Comparison of ENCODE assay signal across 22 mouse cellular contexts in the genomic region with DNA sequence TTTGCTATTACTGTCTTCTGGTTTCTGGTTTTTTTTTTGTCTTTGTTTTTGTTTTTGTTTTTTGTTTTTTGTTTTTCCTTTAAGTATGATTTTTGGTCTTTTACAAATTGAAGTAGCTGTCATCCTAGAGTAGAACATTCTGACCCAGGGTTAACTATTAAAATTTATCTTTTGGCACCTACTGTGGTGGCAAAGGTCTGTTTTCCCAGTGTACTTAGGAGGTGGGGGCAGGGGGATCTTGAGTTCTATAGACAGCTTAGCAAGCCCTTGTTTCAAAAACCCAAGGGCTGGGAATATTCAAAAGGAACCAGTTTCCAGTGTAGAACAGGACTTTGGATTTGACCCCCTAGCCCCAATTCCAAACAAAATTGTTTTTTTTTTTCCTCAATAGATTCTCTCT. TPM values are rescaled to one million over a fixed set of nuclear protein-coding genes. Genes with fewer than 3 reads are reported as not detected.
DNase-seq lines count a peak whose midpoint lies in the region; ATAC-seq and TF ChIP-seq lines count a peak whose summit lies in the region.
"Had no signal": no experiment of that assay in that cellular context is flagged by ENCODE, and none has a peak within 500 bp of the region (broad histone marks: within the 10 kb centered on the region; RNA-seq: fewer than 3 reads in every experiment).

No protein-coding gene starts in this region.

- H3K9ac ChIP-seq in liver, adult 2 months (ENCODE audit: low read depth, low read length), result no peak overlapping the region
- no peak overlapping the region for H3K9ac ChIP-seq in liver, postnatal 0 days (replicated peaks)
- no peak overlapping the region for H3K9ac ChIP-seq in hindbrain, postnatal 0 days (replicated peaks; ENCODE audit: low read length)
- H3K9ac ChIP-seq: forebrain, embryonic 13.5 days; heart, embryonic 13.5 days; hindbrain, embryonic 12.5 days; hindbrain, embryonic 15.5 days had no signal

- H3K36me3 ChIP-seq in liver, adult 2 months (ENCODE audit: control insufficient read depth, insufficient read depth, low read length), result peaks cover 5% of the 10 kb centered on the region
- peaks cover 10% of the 10 kb centered on the region for H3K36me3 ChIP-seq in liver, postnatal 0 days (replicated peaks; ENCODE audit: insufficient read depth, low read length)
- H3K36me3 ChIP-seq in hindbrain, postnatal 0 days (ENCODE audit: insufficient read depth, low read length), result no peaks in the 10 kb centered on the region
- H3K36me3 ChIP-seq: hindbrain, embryonic 15.5 days had no signal

- no peak overlapping the region for H3K4me2 ChIP-seq in liver, postnatal 0 days (ENCODE audit: low read depth, low read length)
- H3K4me2 ChIP-seq in hindbrain, postnatal 0 days (ENCODE audit: low read depth, low read length), result no peak overlapping the region
- H3K4me2 ChIP-seq: forebrain, embryonic 13.5 days; heart, embryonic 13.5 days; hindbrain, embryonic 12.5 days; hindbrain, embryonic 15.5 days had no signal

- TF ChIP-seq EP300 in liver, postnatal 0 days (IDR thresholded peaks at IDR 0.05; ENCODE audit: low read depth), result no peak

- H3K4me1 ChIP-seq in liver, adult 2 months (ENCODE audit: control insufficient read depth, insufficient read depth, low read length), result peaks cover 9% of the 10 kb centered on the region
- peaks cover 10% of the 10 kb centered on the region for H3K4me1 ChIP-seq in liver, postnatal 0 days (ENCODE audit: insufficient read depth)
- H3K4me1 ChIP-seq in hindbrain, postnatal 0 days (ENCODE audit: insufficient read depth, low read length), result no peaks in the 10 kb centered on the region
- H3K4me1 ChIP-seq: forebrain, embryonic 10.5 days; heart, embryonic 10.5 days; hindbrain, embryonic 12.5 days had no signal

- DNase-seq in kidney, postnatal 14 days, result peak; percentile 24
- no peak for DNase-seq in kidney, postnatal 4 days
- peak; percentile 79 for DNase-seq in liver, adult 2 months (ENCODE audit: extremely low read depth, low read depth, low spot score)
- no peak for DNase-seq in liver, postnatal 0 days
- DNase-seq in yolk sac, embryonic 10.5 days (ENCODE audit: low spot score), result peak; percentile 19
- no peak for DNase-seq in hindbrain, postnatal 0 days (ENCODE audit: low spot score)
- DNase-seq: adrenal gland, postnatal 10 days; adrenal gland, postnatal 36 days; cerebellum, adult 18-20 months; cerebellum, adult 9-10 months; cerebellum, postnatal 14 days; gastrocnemius, postnatal 10 days; gastrocnemius, postnatal 36 days; heart, adult 2 months had no signal

- no peak overlapping the region for H3K4me3 ChIP-seq in liver, adult 2 months (ENCODE audit: insufficient read depth, low read depth, low read length)
- no peak overlapping the region for H3K4me3 ChIP-seq in liver, postnatal 0 days (ENCODE audit: low read depth, low read length)
- H3K4me3 ChIP-seq in hindbrain, postnatal 0 days (ENCODE audit: low read length), result no peak overlapping the region
- H3K4me3 ChIP-seq: forebrain, embryonic 10.5 days; forebrain, embryonic 13.5 days; heart, adult 2 months; heart, embryonic 10.5 days; heart, embryonic 13.5 days; hindbrain, embryonic 12.5 days; hindbrain, embryonic 15.5 days had no signal

- H3K27ac ChIP-seq in liver, adult 2 months (replicated peaks; ENCODE audit: insufficient read depth, low read depth, low read length), result no peak overlapping the region
- H3K27ac ChIP-seq in liver, postnatal 0 days (ENCODE audit: low read depth), result no peak overlapping the region
- H3K27ac ChIP-seq in hindbrain, postnatal 0 days, result no peak overlapping the region
- H3K27ac ChIP-seq: forebrain, embryonic 10.5 days; forebrain, embryonic 13.5 days; heart, adult 2 months; heart, embryonic 10.5 days; heart, embryonic 13.5 days; hindbrain, embryonic 12.5 days; hindbrain, embryonic 15.5 days had no signal

- no peak for TF ChIP-seq CTCF in liver, adult 2 months (IDR thresholded peaks at IDR 0.05; ENCODE audit: low read depth, low read length)
- TF ChIP-seq CTCF in liver, postnatal 0 days (IDR thresholded peaks at IDR 0.05; ENCODE audit: low read depth), result no peak
- no peak for TF ChIP-seq CTCF in hindbrain, postnatal 0 days (IDR thresholded peaks at IDR 0.05; ENCODE audit: low read depth)

- peaks cover 10% of the 10 kb centered on the region; the same call in 1 of the 2 replicates for H3K79me2 ChIP-seq in liver, adult 2 months (ENCODE audit: control insufficient read depth, insufficient read depth, low read length)

- H3K27me3 ChIP-seq in liver, adult 2 months (ENCODE audit: control insufficient read depth, insufficient read depth, low read length), result no peaks in the 10 kb centered on the region
- H3K27me3 ChIP-seq in liver, postnatal 0 days (ENCODE audit: insufficient read depth, low read length), result no peaks in the 10 kb centered on the region
- H3K27me3 ChIP-seq in hindbrain, postnatal 0 days (ENCODE audit: insufficient read depth, low read length), result no peaks in the 10 kb centered on the region
- H3K27me3 ChIP-seq: forebrain, embryonic 13.5 days; heart, embryonic 13.5 days; hindbrain, embryonic 12.5 days; hindbrain, embryonic 15.5 days had no signal

- TF ChIP-seq POLR2A in liver, adult 2 months (IDR thresholded peaks at IDR 0.05; ENCODE audit: extremely low read depth, insufficient read depth, low read length), result no peak

- H3K9me3 ChIP-seq in liver, postnatal 0 days (ENCODE audit: low read length), result no peaks in the 10 kb centered on the region
- no peaks in the 10 kb centered on the region for H3K9me3 ChIP-seq in hindbrain, postnatal 0 days (ENCODE audit: low read length)
- H3K9me3 ChIP-seq: forebrain, embryonic 10.5 days; forebrain, embryonic 13.5 days; heart, embryonic 10.5 days; heart, embryonic 13.5 days; hindbrain, embryonic 12.5 days; hindbrain, embryonic 15.5 days had no signal

- ATAC-seq in liver, postnatal 0 days, result no peak
- no peak for ATAC-seq in hindbrain, postnatal 0 days
- ATAC-seq: CD4-positive, CD25-positive, alpha-beta regulatory T cell, adult 4 months; forebrain, embryonic 13.5 days; forebrain, embryonic 16.5 days had no signal

RNA-seq across cellular contexts. Expression of gene Top1, which starts 18.7 kb away (rescaled TPM):
- total RNA-seq in liver, adult 2 months (2014; rRNA removed), result 20.1 and 26.1 TPM in 2 replicates
- polyA plus RNA-seq in liver, adult 2 months (2012; rRNA removed), result 6.0 and 6.2 TPM in 2 replicates
- polyA plus RNA-seq in liver, postnatal 0 days (2015; fragmentation: Nextera tagmentation; extraction: Ambion mirVana), result 30.1 and 30.5 TPM in 2 replicates
- total RNA-seq in hindbrain, postnatal 0 days (2014; rRNA removed), result 22.2 and 28.8 TPM in 2 replicates
- 44.9 and 50.7 TPM in 2 replicates for polyA plus RNA-seq in hindbrain, postnatal 0 days (2015; fragmentation: Nextera tagmentation; extraction: Ambion mirVana)

Comparison
In these comparisons a context has a peak if more than half of its experiments do, and no peak if none do; other contexts are left out.
1. DNase-seq: peak in kidney, postnatal 14 days (single experiment), liver, adult 2 months (single experiment) and yolk sac, embryonic 10.5 days (single experiment); none in kidney, postnatal 4 days (0 of 2), liver, postnatal 0 days (single experiment) and hindbrain, postnatal 0 days (single experiment).